Mouse (Mus musculus) midbrain, embryonic 12.5 days (tissue): Measurements from ENCODE around the gene Bmpr1b. TPM values are rescaled to one million over a fixed set of nuclear protein-coding genes. Genes with fewer than 3 reads are reported as not detected.
A peak's percentile ranks its signal among the peaks of the same experiment; 100 is the strongest.

Experiments
- ATAC-seq: fragments of 200-750 bp; cut with Nextera tagmentation; 2 replicates; pipeline ENCODE4 v1.8.0; 2017; ENCODE audit warnings: low read depth, moderate TSS enrichment, moderate library complexity; ENCODE audit not compliant: low FRiP score
- H3K27ac ChIP-seq: fragments of 300-500 bp; sonication (generic); replicated peaks from 2 replicates; pipeline ENCODE4 v1.5.1; 2016; ENCODE audit warnings: mild to moderate bottlenecking
- H3K27me3 ChIP-seq: fragments of 300-500 bp; sonication (generic); 2 replicates; pipeline ENCODE4 v1.6.1; 2016; ENCODE audit warnings: mild to moderate bottlenecking
- H3K36me3 ChIP-seq: fragments of 300-500 bp; sonication (generic); 2 replicates; pipeline ENCODE4 v1.6.1; 2016
- H3K4me1 ChIP-seq: fragments of 300-500 bp; sonication (generic); 2 replicates; pipeline ENCODE4 v1.6.1; 2016
- H3K4me2 ChIP-seq: fragments of 300-500 bp; sonication (generic); replicated peaks from 2 replicates; pipeline ENCODE4 v1.6.1; 2016; ENCODE audit warnings: mild to moderate bottlenecking, moderate library complexity
- H3K4me3 ChIP-seq: fragments of 300-500 bp; sonication (generic); 2 replicates; pipeline ENCODE4 v1.5.1; 2016; ENCODE audit warnings: mild to moderate bottlenecking
- H3K9ac ChIP-seq: fragments of 300-500 bp; sonication (generic); replicated peaks from 2 replicates; pipeline ENCODE4 v1.6.1; 2016; ENCODE audit warnings: mild to moderate bottlenecking, moderate library complexity
- H3K9me3 ChIP-seq: fragments of 300-500 bp; sonication (generic); 2 replicates; pipeline ENCODE4 v1.6.1; 2016; ENCODE audit warnings: mild to moderate bottlenecking
- WGBS: fragments of 180-500 bp; shearing (Covaris S2); methylation state at CpG from one replicate; pipeline ENCODE4 v1.1.7; 2016; 5-methylcytosine and 5-hydroxymethylcytosine counted together
- polyA plus RNA-seq: library from polyadenylated mRNA; unstranded; fragments of >200 nt; fragmentation: Nextera tagmentation; extraction: Ambion mirVana; gene quantifications from 2 replicates; pipeline ENCODE4 v1.2.1, GENCODE M21; 2016

The Bmpr1b gene
- polyA plus RNA-seq, 1 experiment from 2014 or later: 8.1 TPM

DNA sequence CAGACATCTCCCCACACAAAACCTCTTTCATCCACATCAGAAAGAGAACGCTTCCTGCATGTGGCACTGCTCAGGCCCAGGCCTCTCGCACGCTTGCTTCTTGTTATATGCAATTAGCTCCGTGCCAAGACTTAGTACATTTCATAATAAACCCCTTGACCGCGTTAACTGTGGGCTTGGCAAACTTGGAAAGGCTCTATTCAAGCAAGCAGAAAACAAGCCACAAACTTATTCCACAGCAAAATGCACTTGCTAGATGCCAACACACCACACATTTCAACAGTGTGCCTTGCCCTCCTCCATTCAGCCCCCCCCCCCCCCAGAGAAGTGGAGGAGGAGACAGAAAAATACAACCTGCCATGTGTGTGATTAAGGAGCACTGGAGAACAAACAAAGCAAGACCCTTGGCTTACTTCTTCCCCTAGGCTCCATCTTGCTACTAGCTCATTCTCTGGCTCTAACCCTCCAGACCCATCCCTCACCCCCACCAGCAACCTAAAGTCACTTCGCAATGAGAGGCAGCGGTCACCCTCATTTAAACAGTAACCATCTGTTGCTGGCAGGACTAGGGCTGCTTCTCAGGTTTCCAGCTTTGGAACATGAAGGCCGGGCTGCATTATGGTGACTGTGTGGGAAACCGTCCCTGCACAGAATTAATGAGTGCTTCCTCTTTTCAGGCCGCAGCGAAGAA, 105.5 kb downstream of the Bmpr1b start:
- Histone ChIP-seq H3K9ac (no peak overlapping the region), H3K4me2 (no peak overlapping the region), H3K9me3 (no peaks in the 10 kb centered on the region), H3K4me1 (peaks cover 5% of the 10 kb centered on the region), H3K27me3 (no peaks in the 10 kb centered on the region), H3K4me3 (no peak overlapping the region), H3K36me3 (no peaks in the 10 kb centered on the region), H3K27ac (0 out of 2 replicates have a peak overlapping the region, but pooled peaks have one; percentile 30)
- WGBS: 36% methylated on average over 12 of the region's 12 CpGs
- peak; percentile 78 for ATAC-seq

GRCm38 (mm10) chr3:142061267-142061666, 108.0 kb downstream of the Bmpr1b start:
- H3K27me3 ChIP-seq: no peaks in the 10 kb centered on the region
- 96% methylated on average over 5 of the region's 5 CpGs for WGBS
- H3K9me3 ChIP-seq: no peaks in the 10 kb centered on the region
- no peaks in the 10 kb centered on the region for H3K36me3 ChIP-seq
- no peak overlapping the region for H3K9ac ChIP-seq
- no peak overlapping the region for H3K4me3 ChIP-seq
- no peak overlapping the region for H3K4me2 ChIP-seq
- peaks cover 5% of the 10 kb centered on the region for H3K4me1 ChIP-seq
- no peak for ATAC-seq
- no peak overlapping the region for H3K27ac ChIP-seq

DNA sequence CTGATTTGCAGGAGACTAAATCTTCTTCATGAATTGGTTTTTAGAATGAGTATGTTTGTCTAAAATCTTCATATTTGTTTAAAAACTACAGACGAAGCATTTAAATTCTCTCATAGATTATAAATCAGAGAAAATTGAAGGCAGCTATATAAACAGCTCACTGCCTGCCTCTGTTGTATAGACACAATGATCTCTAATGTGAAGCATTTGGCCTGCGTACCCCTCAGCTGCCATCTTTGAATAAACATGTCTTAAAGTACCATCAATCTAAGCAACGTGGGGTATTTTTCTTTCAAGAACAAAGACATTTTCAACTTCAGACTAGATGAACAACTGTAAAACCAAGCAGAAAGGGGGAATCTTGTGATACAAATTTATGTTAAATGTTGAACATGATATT, 109.3 kb downstream of the Bmpr1b start:
- no peaks in the 10 kb centered on the region for H3K9me3 ChIP-seq
- H3K9ac ChIP-seq: no peak overlapping the region
- no peak for ATAC-seq
- peaks cover 5% of the 10 kb centered on the region for H3K4me1 ChIP-seq
- no peak overlapping the region for H3K4me2 ChIP-seq
- WGBS: 76% methylated on average over 3 of the region's 3 CpGs
- no peaks in the 10 kb centered on the region for H3K27me3 ChIP-seq
- no peaks in the 10 kb centered on the region for H3K36me3 ChIP-seq
- H3K27ac ChIP-seq: no peak overlapping the region
- no peak overlapping the region for H3K4me3 ChIP-seq

DNA sequence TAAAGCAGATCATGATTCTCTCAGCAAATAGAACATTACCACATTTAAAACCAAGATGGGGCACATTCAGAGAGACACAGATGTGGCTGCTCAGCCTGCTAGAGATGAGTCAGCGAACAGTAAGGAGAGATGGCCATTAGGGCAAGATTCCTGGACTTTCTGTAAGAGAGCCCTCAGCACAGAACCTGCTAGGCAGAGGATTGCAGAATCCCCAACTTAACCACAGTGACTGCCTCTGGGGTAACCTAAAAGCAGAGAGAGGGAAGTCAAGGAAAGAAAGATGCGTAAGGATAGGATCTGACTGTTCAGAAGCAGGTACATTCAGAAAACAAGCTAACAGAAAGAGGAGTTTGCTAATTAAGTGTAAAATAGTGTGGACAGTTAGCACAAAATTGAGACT, 118.5 kb downstream of the Bmpr1b start:
- no peak for ATAC-seq
- Histone ChIP-seq H3K27me3 (no peaks in the 10 kb centered on the region), H3K4me3 (no peak overlapping the region), H3K27ac (no peak overlapping the region), H3K4me2 (no peak overlapping the region), H3K36me3 (no peaks in the 10 kb centered on the region), H3K4me1 (no peaks in the 10 kb centered on the region), H3K9ac (no peak overlapping the region), H3K9me3 (no peaks in the 10 kb centered on the region)
- 97% methylated on average over 2 of the region's 2 CpGs for WGBS

DNA sequence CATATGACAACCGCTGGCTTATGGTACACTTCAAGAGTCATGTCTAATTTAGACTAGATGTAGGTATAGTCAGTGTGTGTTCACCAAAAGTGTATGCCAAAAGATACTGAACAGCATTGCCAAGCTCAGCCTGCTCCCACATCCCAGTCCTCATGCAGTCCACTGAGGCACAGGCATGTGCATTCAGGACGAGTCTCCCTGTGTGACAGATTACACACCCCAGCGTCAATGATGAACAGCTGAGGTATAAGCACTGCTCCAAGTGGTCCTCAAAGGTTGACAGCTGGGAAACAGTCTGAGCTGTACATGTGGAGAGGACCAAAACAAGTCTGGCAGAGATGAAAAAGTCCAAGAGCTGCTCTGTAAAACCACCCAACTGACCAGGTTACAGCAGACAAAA, 119.6 kb downstream of the Bmpr1b start:
- no peak for ATAC-seq
- WGBS: 82% methylated on average over 3 of the region's 3 CpGs
- no peak overlapping the region for H3K4me2 ChIP-seq

GRCm38 (mm10) chr3:142049093-142049492, 120.1 kb downstream of the Bmpr1b start:
- H3K27me3 ChIP-seq: no peaks in the 10 kb centered on the region
- H3K4me1 ChIP-seq: no peaks in the 10 kb centered on the region
- no peaks in the 10 kb centered on the region for H3K36me3 ChIP-seq
- no peak for ATAC-seq
- WGBS: 91% methylated on average over 5 of the region's 5 CpGs
- H3K4me2 ChIP-seq: no peak overlapping the region
- H3K9ac ChIP-seq: no peak overlapping the region
- no peak overlapping the region for H3K4me3 ChIP-seq
- no peaks in the 10 kb centered on the region for H3K9me3 ChIP-seq
- no peak overlapping the region for H3K27ac ChIP-seq

More for the DNA sequence above, 119.6 kb downstream of the Bmpr1b start:
- H3K27me3 ChIP-seq: no peaks in the 10 kb centered on the region
- no peaks in the 10 kb centered on the region for H3K36me3 ChIP-seq
- H3K4me3 ChIP-seq: no peak overlapping the region
- H3K27ac ChIP-seq: no peak overlapping the region
- H3K9me3 ChIP-seq: no peaks in the 10 kb centered on the region
- H3K4me1 ChIP-seq: no peaks in the 10 kb centered on the region
- no peak overlapping the region for H3K9ac ChIP-seq

- no peak overlapping the region for H3K4me2 ChIP-seq
- no peak for ATAC-seq
- WGBS: 83% methylated on average over 6 of the region's 6 CpGs
- no peaks in the 10 kb centered on the region for H3K36me3 ChIP-seq
- H3K4me3 ChIP-seq: no peak overlapping the region
- no peak overlapping the region for H3K9ac ChIP-seq
- no peaks in the 10 kb centered on the region for H3K27me3 ChIP-seq
- no peaks in the 10 kb centered on the region for H3K9me3 ChIP-seq
- no peak overlapping the region for H3K27ac ChIP-seq
- no peaks in the 10 kb centered on the region for H3K4me1 ChIP-seq
These were observed 120.7 kb downstream of the Bmpr1b start for GRCm38 (mm10) chr3:142048493-142048892.

GRCm38 (mm10) chr3:142043463-142043862, 125.8 kb downstream of the Bmpr1b start:
- ATAC-seq: no peak

DNA sequence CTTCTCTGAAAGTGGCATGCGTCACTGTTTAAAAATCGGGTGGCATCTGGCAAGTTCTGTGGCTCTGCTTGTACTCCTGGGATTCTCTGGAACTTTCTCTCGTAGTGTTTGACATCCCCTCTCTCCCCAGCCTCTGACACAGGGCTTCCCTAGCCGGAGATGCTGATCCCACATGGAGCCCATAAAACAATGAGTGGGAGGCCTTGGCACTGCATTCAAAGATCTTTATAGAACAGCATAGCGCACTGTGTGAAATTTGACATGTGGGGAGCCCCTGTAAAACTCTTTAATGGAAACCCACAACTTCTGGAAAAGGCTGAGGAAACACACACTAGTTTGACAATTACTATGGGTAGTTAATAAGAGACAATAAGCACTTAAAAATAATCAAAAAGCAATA, 126.2 kb downstream of the Bmpr1b start:
- Histone ChIP-seq H3K4me2 (no peak overlapping the region), H3K4me3 (no peak overlapping the region), H3K4me1 (no peaks in the 10 kb centered on the region), H3K27me3 (no peaks in the 10 kb centered on the region), H3K9ac (no peak overlapping the region), H3K36me3 (no peaks in the 10 kb centered on the region), H3K27ac (no peak overlapping the region), H3K9me3 (no peaks in the 10 kb centered on the region)
- WGBS: 83% methylated on average over 5 of the region's 5 CpGs
- ATAC-seq: no peak

More at GRCm38 (mm10) chr3:142043463-142043862, 125.8 kb downstream of the Bmpr1b start:
- Histone ChIP-seq H3K36me3 (no peaks in the 10 kb centered on the region), H3K27ac (no peak overlapping the region), H3K4me3 (no peak overlapping the region), H3K4me2 (no peak overlapping the region), H3K9ac (no peak overlapping the region), H3K4me1 (no peaks in the 10 kb centered on the region), H3K9me3 (no peaks in the 10 kb centered on the region), H3K27me3 (no peaks in the 10 kb centered on the region)
- 44% methylated on average over 2 of the region's 2 CpGs for WGBS

DNA sequence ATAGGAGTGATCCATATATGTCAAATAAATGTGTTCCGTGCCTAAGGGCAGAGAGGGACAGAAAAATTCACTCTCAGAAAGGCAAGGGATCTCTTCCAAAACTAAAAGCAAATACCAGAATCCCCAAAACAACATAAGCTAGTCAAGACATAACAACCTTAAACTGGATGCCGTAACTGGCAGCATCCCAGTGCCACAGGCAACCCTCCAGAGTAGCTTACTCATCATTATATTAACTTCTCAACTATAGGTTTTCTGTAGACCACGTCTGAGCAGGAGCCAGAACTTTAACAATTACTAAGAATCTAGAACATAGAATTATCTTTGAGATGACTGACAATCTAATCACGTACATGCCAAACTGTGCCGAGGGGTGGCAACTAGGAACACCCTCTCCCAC, 128.9 kb downstream of the Bmpr1b start:
- H3K4me1 ChIP-seq: no peaks in the 10 kb centered on the region
- H3K36me3 ChIP-seq: no peaks in the 10 kb centered on the region
- WGBS: 94% methylated on average over 5 of the region's 5 CpGs
- H3K9me3 ChIP-seq: no peaks in the 10 kb centered on the region
- H3K27ac ChIP-seq: no peak overlapping the region
- no peak overlapping the region for H3K4me2 ChIP-seq
- H3K4me3 ChIP-seq: no peak overlapping the region
- H3K27me3 ChIP-seq: no peaks in the 10 kb centered on the region
- no peak overlapping the region for H3K9ac ChIP-seq
- ATAC-seq: no peak

GRCm38 (mm10) chr3:142034160-142034559, 135.1 kb downstream of the Bmpr1b start:
- Histone ChIP-seq H3K4me2 (no peak overlapping the region), H3K27ac (no peak overlapping the region), H3K4me1 (no peaks in the 10 kb centered on the region), H3K9ac (no peak overlapping the region), H3K4me3 (no peak overlapping the region), H3K36me3 (no peaks in the 10 kb centered on the region), H3K27me3 (no peaks in the 10 kb centered on the region), H3K9me3 (no peaks in the 10 kb centered on the region)
- ATAC-seq: no peak
- WGBS: 67% methylated on average over 4 of the region's 4 CpGs

DNA sequence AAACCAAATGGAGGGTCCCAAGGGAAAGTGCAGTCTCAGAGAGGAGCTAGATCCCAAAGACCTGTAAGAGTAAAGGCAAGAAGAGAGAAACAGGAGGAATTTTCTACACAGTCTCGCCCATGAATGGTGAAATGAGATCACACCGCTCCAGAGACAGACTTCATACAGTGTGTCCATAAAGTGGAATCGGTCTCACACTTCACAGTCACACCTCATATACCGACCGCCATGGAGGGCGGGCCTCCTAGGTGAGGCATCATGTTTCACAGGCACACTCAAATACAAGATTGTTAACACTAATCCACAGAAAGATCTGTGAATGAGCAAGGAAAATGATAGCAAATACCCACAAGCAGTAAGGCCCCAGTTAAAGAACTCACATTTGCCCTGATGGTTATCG, 149.5 kb downstream of the Bmpr1b start:
- Histone ChIP-seq H3K4me3 (no peak overlapping the region), H3K27me3 (no peaks in the 10 kb centered on the region), H3K9me3 (no peaks in the 10 kb centered on the region), H3K36me3 (no peaks in the 10 kb centered on the region), H3K9ac (no peak overlapping the region), H3K27ac (no peak overlapping the region), H3K4me1 (no peaks in the 10 kb centered on the region), H3K4me2 (no peak overlapping the region)
- WGBS: 92% methylated on average over 7 of the region's 7 CpGs
- ATAC-seq: no peak

DNA sequence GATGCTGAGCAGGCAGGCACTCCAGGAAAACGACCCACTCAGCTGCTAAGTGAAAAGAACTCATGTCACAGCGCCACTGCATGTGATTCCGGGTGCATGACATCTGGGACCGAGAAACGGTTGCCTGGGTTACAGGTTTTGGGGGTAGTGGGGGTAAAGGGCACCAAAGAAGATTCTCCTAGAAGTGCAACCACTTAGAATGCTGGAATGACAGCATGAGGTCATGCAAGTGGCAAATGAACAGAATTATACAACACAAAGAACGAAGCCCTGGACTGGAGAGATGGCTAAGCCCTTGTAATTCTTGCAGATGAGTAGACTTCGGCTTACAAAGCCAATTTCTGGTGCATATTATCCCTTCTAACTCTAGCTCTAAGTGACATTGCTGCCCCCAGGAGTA, 184.7 kb downstream of the Bmpr1b start:
- Histone ChIP-seq H3K27ac (no peak overlapping the region), H3K36me3 (no peaks in the 10 kb centered on the region), H3K4me3 (no peak overlapping the region), H3K9ac (no peak overlapping the region), H3K27me3 (no peaks in the 10 kb centered on the region), H3K4me2 (no peak overlapping the region), H3K9me3 (no peaks in the 10 kb centered on the region), H3K4me1 (0 out of 2 replicates have a peak, but pooled peaks cover 9% of the 10 kb centered on the region)
- ATAC-seq: peak; percentile 34; the same call in 1 of the 2 replicates
- 22% methylated on average over 7 of the region's 7 CpGs for WGBS
